Mouse (Mus musculus): Measurements from ENCODE around the gene Tmem132a.

Gene Tmem132a

GRCm38 (mm10) chr19:10869886-10870527 lies at the start of gene Tmem132a:
Gene Tmem132a, minus strand, starts transcription at chr19:10869940.
- DNase-seq, result peak; percentile 62

GRCm38 (mm10) chr19:10918321-10918991 lies 48.7 kb upstream of the Tmem132a start:
- no peak for DNase-seq

- DNase-seq, result no peak
These were observed 46.8 kb upstream of the Tmem132a start for GRCm38 (mm10) chr19:10916506-10916905.

- DNase-seq, result no peak
These were observed 45.1 kb upstream of the Tmem132a start for GRCm38 (mm10) chr19:10914870-10915269.

- DNase-seq, result no peak
These were observed 44.6 kb upstream of the Tmem132a start for GRCm38 (mm10) chr19:10914291-10914690.

GRCm38 (mm10) chr19:10909087-10909721 lies 39.5 kb upstream of the Tmem132a start:
- DNase-seq, result no peak

- no peak for DNase-seq
These were observed 38.2 kb upstream of the Tmem132a start for GRCm38 (mm10) chr19:10907891-10908290.

- DNase-seq, result no peak
These were observed 35.9 kb upstream of the Tmem132a start for GRCm38 (mm10) chr19:10905728-10906000.

GRCm38 (mm10) chr19:10904927-10905727 lies 35.4 kb upstream of the Tmem132a start:
- no peak for DNase-seq

- DNase-seq, result no peak
These were observed 34.8 kb upstream of the Tmem132a start for GRCm38 (mm10) chr19:10904512-10904911.

GRCm38 (mm10) chr19:10901046-10901445 lies 31.3 kb upstream of the Tmem132a start:
- no peak for DNase-seq

- no peak for DNase-seq
These were observed 30.6 kb upstream of the Tmem132a start for GRCm38 (mm10) chr19:10900315-10900714.

GRCm38 (mm10) chr19:10897491-10897890 lies 27.8 kb upstream of the Tmem132a start:
- DNase-seq, result no peak

GRCm38 (mm10) chr19:10896849-10897248 lies 27.1 kb upstream of the Tmem132a start:
- DNase-seq, result no peak

GRCm38 (mm10) chr19:10895708-10896107 lies 26.0 kb upstream of the Tmem132a start:
- no peak for DNase-seq

GRCm38 (mm10) chr19:10895016-10895528 lies 25.3 kb upstream of the Tmem132a start, which contains the start of gene Prpf19:
Gene Prpf19, plus strand, starts transcription at chr19:10895231.
- DNase-seq, result peak; percentile 97

GRCm38 (mm10) chr19:10892201-10892600 lies 22.5 kb upstream of the Tmem132a start:
- no peak for DNase-seq

GRCm38 (mm10) chr19:10881426-10882154 lies 11.8 kb upstream of the Tmem132a start, which contains the start of gene Tmem109:
Gene Tmem109, minus strand, starts transcription at chr19:10882001.
- DNase-seq, result peak; percentile 94

- no peak for DNase-seq
These were observed 11.3 kb upstream of the Tmem132a start for GRCm38 (mm10) chr19:10880975-10881425.

- DNase-seq, result peak; percentile 64
These were observed 10.6 kb upstream of the Tmem132a start for GRCm38 (mm10) chr19:10880085-10880974.

GRCm38 (mm10) chr19:10878201-10878837 lies 8.6 kb upstream of the Tmem132a start:
- peak; percentile 65 for DNase-seq

All from cerebellum, adult 11 months (tissue).